Mouse (Mus musculus) heart, postnatal 0 days (tissue): ENCODE results near the gene Cnot3. TPM values are rescaled to one million over a fixed set of nuclear protein-coding genes. Genes with fewer than 3 reads are reported as not detected.
A peak's percentile ranks its signal among the peaks of the same experiment; 100 is the strongest.

ENCODE experiments used
- ATAC-seq: fragments of 200-750 bp; cut with Nextera tagmentation; 2 replicates; pipeline ENCODE4 v1.8.0; 2017; ENCODE audit warnings: low read depth, moderate number of reproducible peaks, moderate library complexity; ENCODE audit not compliant: insufficient read depth
- DNase-seq: peaks from one replicate; pipeline ENCODE4 v3.0.0-alpha.2; 2016; ENCODE audit warnings: low spot score
- H3K27ac ChIP-seq: fragments of 300-500 bp; sonication (generic); 2 replicates; pipeline ENCODE4 v1.5.1; 2014; ENCODE audit warnings: low read depth, mild to moderate bottlenecking
- H3K27me3 ChIP-seq: fragments of 300-500 bp; sonication (generic); 2 replicates; pipeline ENCODE4 v1.6.1; 2014; ENCODE audit warnings: low read length, mixed read lengths; ENCODE audit not compliant: control insufficient read depth, insufficient read depth
- H3K36me3 ChIP-seq: fragments of 300-500 bp; sonication (generic); replicated peaks from 2 replicates; pipeline ENCODE4 v1.6.1; 2014; ENCODE audit warnings: low read length, mixed read lengths; ENCODE audit not compliant: control insufficient read depth, insufficient read depth
- H3K4me1 ChIP-seq: fragments of 300-500 bp; sonication (generic); 2 replicates; pipeline ENCODE4 v1.6.1; 2014; ENCODE audit warnings: antibody characterized with exemption; ENCODE audit not compliant: control insufficient read depth, insufficient read depth
- H3K4me2 ChIP-seq: fragments of 300-500 bp; sonication (generic); 2 replicates; pipeline ENCODE4 v1.6.1; 2014; ENCODE audit warnings: low read depth, mild to moderate bottlenecking, low read length, moderate library complexity
- H3K4me3 ChIP-seq: fragments of 300-500 bp; sonication (generic); 2 replicates; pipeline ENCODE4 v1.5.1; 2014; ENCODE audit warnings: low read depth, low read length
- H3K9ac ChIP-seq: fragments of 300-500 bp; sonication (generic); replicated peaks from 2 replicates; pipeline ENCODE4 v1.6.1; 2014; ENCODE audit warnings: low read depth, low read length, mixed read lengths
- H3K9me3 ChIP-seq: fragments of 300-500 bp; sonication (generic); replicated peaks from 2 replicates; pipeline ENCODE4 v1.6.1; 2016; ENCODE audit warnings: low read length; ENCODE audit not compliant: control insufficient read depth
- CTCF ChIP-seq: IDR thresholded peaks from 2 replicates; pipeline ENCODE4 v1.5.1; 2016; ENCODE audit warnings: antibody characterized with exemption, control low read depth, low read depth
- EP300 ChIP-seq: IDR thresholded peaks from 2 replicates; pipeline ENCODE4 v1.6.1; 2016; ENCODE audit warnings: antibody characterized with exemption, low read depth
- WGBS: fragments of 180-500 bp; shearing (Covaris S2); extraction: QIAGEN DNeasy Blood & Tissue Kit; methylation state at CpG from one replicate; pipeline ENCODE4 v1.1.7; 2014; 5-methylcytosine and 5-hydroxymethylcytosine counted together
- polyA plus RNA-seq: library from polyadenylated mRNA; unstranded; fragments of >200 nt; fragmentation: Nextera tagmentation; extraction: Ambion mirVana; gene quantifications from 2 replicates; pipeline ENCODE4 v1.2.1, GENCODE M21; 2015
- total RNA-seq: library from RNA; depleted of rRNA; stranded (reverse); fragments of >200 nt; gene quantifications from 2 replicates; pipeline ENCODE4 v1.2.3, GENCODE M21; 2014; ENCODE audit warnings: low replicate concordance

Cnot3 gene
- total and polyA plus RNA-seq, 2 experiments from 2014 or later: 15.9 to 16.8 TPM

DNA sequence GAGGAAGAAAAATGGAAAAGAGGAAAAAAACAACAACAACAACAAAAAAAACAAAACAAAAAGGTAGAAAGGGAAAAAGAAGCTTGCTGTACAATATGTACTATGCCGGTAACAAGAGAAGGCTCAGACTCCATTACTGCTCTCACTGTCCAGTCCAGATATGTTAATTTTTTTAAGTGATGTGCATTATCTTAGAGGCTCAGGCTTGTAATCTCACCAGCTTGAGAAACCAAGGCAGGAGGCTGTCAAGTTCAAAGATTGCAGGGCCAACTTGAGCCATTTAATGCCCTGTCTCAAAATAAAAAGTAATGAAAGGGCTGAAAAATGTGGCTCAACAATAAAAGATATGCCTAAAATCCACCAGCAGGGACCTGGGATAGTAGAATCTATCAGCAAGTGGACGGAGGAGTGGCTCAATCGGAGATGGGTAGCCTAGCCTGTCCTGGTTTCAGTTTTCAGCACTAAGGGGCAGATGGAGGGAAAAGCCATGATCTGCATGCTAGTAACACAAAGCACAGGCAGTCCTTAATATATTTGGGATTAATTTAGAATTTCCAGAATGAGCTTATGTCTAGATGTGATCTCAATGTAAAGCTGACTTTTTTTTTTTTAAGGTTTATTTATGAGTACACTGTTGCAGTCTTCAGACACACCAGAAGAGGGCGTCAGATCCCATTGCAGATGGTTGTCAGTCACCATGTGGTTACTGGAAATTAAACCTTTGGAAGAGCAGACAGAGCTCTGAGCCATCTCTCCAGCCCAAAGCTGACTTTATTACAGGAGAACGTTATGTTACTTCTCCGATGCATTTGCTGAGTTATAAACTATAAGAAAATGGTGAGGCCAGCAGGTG lies 28.5 kb upstream of the Cnot3 start:
- H3K4me1 ChIP-seq: peaks cover 6% of the 10 kb centered on the region; the same call in 1 of the 2 replicates
- H3K27me3 ChIP-seq: no peaks in the 10 kb centered on the region
- DNase-seq: no peak
- H3K9ac ChIP-seq: peak overlapping the region; percentile 88; the same call in 1 of the 2 replicates
- no peaks in the 10 kb centered on the region for H3K9me3 ChIP-seq
- whole genome bisulfite sequencing: 43% methylated on average over 6 of the region's 6 CpGs
- ATAC-seq: peak; percentile 14
- no peak overlapping the region for H3K27ac ChIP-seq
- peak overlapping the region; percentile 83 for H3K4me3 ChIP-seq
- peak overlapping the region; percentile 70; the same call in 1 of the 2 replicates for H3K4me2 ChIP-seq
- peaks cover 17% of the 10 kb centered on the region for H3K36me3 ChIP-seq
- TF ChIP-seq CTCF (peak; percentile 36), EP300 (no peak)

DNA sequence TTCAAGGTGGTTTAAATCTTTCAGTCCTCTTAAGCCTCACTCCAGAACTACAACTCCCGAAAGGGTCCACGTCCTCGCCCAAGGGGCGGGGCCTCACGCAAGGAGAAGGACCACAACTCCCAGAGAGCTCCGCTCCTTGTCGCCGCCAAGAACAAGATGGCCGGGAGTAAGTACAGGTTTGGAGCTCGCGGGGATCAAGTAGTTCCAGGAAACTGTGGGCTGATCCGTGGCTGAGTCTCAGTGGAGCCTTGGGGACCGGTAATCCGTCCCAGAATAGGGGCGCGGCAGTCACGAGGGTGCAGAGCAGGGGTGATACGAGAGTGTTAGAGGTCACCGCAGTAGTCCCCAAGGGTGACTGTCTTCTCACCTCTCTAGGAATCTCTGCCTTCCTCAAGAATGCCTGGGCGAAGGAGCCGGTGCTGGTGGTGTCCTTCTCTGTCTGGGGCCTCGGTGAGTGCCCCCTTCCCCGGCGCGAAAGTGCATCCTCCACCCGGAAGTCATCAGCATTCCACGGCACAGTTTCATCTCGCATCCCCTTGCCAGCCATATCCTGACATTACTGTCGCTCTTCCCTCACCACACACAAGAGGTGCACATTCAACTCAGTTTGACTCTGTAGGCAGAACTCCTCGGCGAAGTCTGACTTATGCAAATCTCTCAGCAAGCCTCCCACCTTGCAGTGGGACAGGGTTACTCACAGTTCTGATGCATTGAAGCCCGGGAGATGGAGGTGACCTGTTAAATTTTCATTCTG lies 27.6 kb upstream of the Cnot3 start, which contains the start of gene Ndufa3:
Gene Ndufa3 (plus strand): TSS at position 132 of the 754 bp plus-strand sequence.
- Histone ChIP-seq H3K4me1 (peaks cover 6% of the 10 kb centered on the region; the same call in 1 of the 2 replicates), H3K27ac (peak within 1 kb of the TSS; percentile 86), H3K27me3 (no peaks in the 10 kb centered on the region), H3K4me2 (peak within 1 kb of the TSS; percentile 70), H3K4me3 (peak within 1 kb of the TSS; percentile 83), H3K9ac (peak within 1 kb of the TSS; percentile 88), H3K36me3 (peaks cover 22% of the 10 kb centered on the region), H3K9me3 (no peaks in the 10 kb centered on the region)
- TF ChIP-seq CTCF (no peak), EP300 (no peak)
- peak; percentile 93 for DNase-seq
- ATAC-seq: peak; percentile 97
- WGBS: under 1% methylated on average over 32 of the region's 32 CpGs

DNA sequence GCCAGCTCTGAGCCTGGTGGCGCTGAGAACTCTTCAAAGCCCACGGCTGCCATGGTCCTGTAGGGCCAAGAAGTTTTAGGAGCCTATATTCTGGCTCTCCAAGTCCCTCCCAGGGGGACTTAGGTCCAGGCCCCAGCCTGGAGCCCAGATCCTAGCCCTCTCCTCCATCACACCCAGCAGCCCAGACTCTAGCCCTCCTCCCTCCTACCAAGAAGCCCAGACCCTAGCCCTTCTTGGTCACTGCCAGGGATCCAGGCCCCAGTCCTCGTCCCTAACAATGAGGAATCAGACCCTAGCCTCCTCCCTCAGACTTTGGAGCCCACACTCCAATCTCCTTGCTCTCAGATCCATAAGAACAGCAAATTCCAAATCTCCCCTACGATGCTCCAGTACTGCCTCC lies 16.0 kb upstream of the Cnot3 start:
- 28% methylated on average over 4 of the region's 4 CpGs for WGBS
- TF ChIP-seq CTCF (no peak), EP300 (no peak)
- 0 out of 2 replicates have a peak, but pooled peaks have one; percentile 12 for ATAC-seq
- no peaks in the 10 kb centered on the region for H3K27me3 ChIP-seq
- peaks cover 22% of the 10 kb centered on the region for H3K36me3 ChIP-seq
- peak overlapping the region; percentile 84 for H3K4me3 ChIP-seq
- H3K4me2 ChIP-seq: peak overlapping the region; percentile 79
- no peaks in the 10 kb centered on the region for H3K9me3 ChIP-seq
- peak overlapping the region; percentile 95 for H3K27ac ChIP-seq
- DNase-seq: no peak
- H3K9ac ChIP-seq: peak overlapping the region; percentile 85
- H3K4me1 ChIP-seq: peaks cover 13% of the 10 kb centered on the region

DNA sequence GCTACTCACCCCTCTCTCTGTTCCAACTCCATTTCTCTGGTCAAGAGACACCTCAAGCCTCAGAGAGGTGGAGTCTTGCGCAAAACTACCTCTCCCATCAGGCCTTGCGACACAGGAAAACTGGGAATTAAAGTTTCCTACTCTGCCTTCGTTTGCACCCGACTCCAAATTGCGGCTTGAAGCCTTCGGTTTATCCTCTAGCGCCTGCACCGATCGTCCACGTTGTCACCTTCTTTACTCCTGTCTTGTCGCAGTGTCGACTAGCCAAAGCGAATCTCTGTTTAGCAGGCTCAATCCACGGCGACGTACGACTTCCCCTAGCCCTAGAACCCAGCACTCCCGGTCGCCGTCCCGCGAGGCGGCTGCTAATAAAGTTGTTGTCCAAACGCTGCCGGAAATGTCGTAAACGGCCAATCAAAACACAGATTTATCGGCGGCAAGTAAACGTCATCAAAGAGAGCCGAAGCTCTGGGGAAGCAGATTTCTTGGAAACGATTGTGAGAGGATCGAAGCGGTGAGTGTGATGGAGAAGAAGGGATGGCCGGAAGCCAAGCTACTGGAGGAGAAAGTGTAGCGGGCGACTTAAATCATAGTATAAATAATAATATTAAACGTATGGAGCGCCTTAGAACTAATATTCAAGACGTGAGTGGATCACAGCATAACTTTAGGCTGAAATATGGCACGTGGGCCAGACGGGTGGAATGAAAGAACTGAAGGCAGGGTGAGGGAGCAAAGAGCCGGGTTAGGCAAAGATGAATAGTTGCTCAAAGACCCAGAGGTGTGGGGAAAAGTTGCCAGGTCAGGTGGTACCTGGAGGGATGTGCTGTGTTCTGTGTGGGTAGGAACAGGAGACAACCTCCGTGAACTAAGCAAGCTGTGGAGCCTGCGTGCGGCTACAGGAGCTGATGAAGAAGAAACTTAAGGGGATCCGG lies 15.3 kb upstream of the Cnot3 start, which contains the start of the genes Tfpt and Prpf31:
Gene Tfpt (minus strand): TSS at position 387 of the 935 bp plus-strand sequence.
Gene Prpf31 (plus strand): TSS at position 443 of the 935 bp plus-strand sequence.
- 1% methylated on average over 47 of the region's 47 CpGs for WGBS
- TF ChIP-seq EP300 (peak; percentile 85), CTCF (no peak)

More for the DNA sequence above, 15.3 kb upstream of the Cnot3 start, which contains the start of the genes Tfpt and Prpf31:
- peak; percentile 96 for DNase-seq
- H3K4me3 ChIP-seq: peak within 1 kb of the TSS; percentile 84
- H3K9ac ChIP-seq: peak within 1 kb of the TSS; percentile 85
- H3K4me1 ChIP-seq: peaks cover 13% of the 10 kb centered on the region
- H3K36me3 ChIP-seq: peaks cover 20% of the 10 kb centered on the region
- H3K4me2 ChIP-seq: peak within 1 kb of the TSS; percentile 79
- ATAC-seq: peak; percentile 90
- no peaks in the 10 kb centered on the region for H3K27me3 ChIP-seq
- H3K27ac ChIP-seq: peak within 1 kb of the TSS; percentile 95
- H3K9me3 ChIP-seq: no peaks in the 10 kb centered on the region
